Mouse (Mus musculus) adrenal gland, adult 18-20 months (tissue): ENCODE data around the gene Tas2r119. TPM values are rescaled to one million over a fixed set of nuclear protein-coding genes. Genes with fewer than 3 reads are reported as not detected.

ENCODE experiments used
- DNase-seq, 2 experiments: peaks; one replicate each; pipeline ENCODE4 v3.0.0; 2021 to 2022; ENCODE audit warnings: low spot score in 2 of 2
- total RNA-seq, 2 experiments: library from RNA; stranded (reverse); gene quantifications; 1 replicate in 1 of 2; 2 replicates in 1 of 2; pipeline ENCODE4 v1.2.3; 2021

Gene Tas2r119
- total RNA-seq, 2 experiments from 2014 or later = not detected

DNA sequence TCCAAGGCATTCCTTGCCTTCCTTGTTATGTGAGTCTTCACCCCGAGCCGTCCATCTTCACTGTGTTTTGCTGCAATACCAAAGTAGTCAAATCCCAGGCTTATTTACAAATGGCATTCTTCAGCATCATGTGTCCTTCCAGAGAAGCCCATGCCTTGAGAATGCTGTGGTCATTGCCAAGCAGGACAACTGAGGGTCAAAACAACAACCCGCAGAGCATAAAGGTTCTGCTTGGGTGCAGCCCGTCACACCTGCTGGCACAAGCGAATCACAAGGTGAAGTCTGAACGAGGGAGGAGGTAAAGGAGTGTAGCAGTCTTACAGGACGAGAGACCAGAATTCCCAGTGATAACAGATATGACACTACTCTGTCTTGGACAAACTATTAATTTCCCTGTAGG, 45.9 kb downstream of the Tas2r119 start:
- DNase-seq = no peak

DNA sequence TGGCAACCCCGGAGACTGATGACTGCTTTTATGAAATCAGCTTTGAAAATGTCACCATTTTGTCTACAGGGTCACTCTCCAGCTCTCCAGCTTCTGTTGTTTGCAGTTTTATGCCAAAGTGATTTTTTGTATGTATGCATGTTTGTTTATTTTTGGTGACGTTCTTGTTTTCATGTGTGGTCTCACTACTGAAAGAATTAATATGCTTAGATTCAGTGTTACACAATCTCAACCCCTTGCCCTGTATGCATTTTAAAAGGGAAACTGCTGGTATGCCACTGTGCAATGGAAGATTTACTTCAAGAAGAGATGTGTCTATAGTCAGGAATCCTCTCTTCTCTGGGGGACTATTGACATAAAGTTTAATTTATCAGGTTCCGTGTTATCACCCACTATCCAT, 48.3 kb downstream of the Tas2r119 start:
- no peak for DNase-seq

DNA sequence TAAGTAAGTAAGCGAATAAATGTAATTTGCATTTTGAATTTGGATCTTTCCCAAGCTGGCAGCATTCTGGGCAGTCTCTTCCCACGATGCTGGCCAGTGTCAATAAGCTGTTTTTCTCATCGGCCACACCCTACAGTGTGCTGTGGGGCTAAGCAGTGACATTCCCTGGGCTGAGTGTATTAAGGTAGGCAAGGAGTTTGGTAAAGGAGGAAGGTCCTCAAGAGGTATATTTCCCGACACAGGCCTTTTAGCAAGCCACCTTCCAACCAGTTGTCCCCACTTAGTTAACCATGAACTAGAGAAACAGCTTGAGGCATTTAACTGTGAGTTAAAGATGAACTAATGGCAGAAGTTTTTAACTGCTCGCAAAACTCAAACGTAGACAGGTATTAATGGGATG, 49.3 kb downstream of the Tas2r119 start:
- no peak for DNase-seq

DNA sequence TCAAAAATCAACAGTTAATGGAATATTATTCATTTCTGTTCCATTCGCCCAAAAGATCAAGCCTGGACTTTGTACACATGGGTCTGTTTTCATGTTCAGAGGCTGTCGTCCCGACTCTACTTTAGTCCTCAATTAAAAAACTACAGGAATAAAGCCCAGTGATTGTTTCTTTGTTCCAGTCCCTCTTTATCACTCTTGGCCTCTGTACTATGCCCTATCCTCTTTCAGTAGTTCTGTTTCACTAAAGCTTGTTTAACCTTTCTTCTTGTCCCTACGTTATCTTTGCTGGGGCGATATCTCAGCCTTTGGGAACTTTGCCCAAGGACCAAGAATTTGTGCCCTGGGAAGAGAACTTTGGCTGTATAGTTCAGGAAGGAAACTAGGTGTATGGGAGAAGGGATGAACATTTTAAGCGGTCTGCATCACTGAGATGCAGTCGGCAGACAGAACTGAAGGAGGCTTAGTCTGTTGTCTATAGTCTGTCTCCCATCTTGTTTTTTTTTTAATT, 49.9 kb downstream of the Tas2r119 start:
- DNase-seq = no peak

Other genes starting within 250 kb of the Tas2r119 start
- 10 to 100 TPM; 13.3 to 13.6 TPM for gene Sema5a, start 67.5 kb downstream of the Tas2r119 start, total RNA-seq